Mouse (Mus musculus) hindlimb bud, embryonic 11.5 days (tissue): ENCODE measurements around the gene Cd48.
"Not testable (repeated sequence)": the region's sequence is repeated elsewhere in the genome, so short reads cannot be mapped to it uniquely, and the experiment has no call there.

Experiments used
- DNase-seq: peaks from one replicate; pipeline ENCODE4 v3.0.0-alpha.2; 2012; ENCODE audit warnings: low read depth, low spot score; ENCODE audit errors: extremely low spot score

The Cd48 gene

DNA sequence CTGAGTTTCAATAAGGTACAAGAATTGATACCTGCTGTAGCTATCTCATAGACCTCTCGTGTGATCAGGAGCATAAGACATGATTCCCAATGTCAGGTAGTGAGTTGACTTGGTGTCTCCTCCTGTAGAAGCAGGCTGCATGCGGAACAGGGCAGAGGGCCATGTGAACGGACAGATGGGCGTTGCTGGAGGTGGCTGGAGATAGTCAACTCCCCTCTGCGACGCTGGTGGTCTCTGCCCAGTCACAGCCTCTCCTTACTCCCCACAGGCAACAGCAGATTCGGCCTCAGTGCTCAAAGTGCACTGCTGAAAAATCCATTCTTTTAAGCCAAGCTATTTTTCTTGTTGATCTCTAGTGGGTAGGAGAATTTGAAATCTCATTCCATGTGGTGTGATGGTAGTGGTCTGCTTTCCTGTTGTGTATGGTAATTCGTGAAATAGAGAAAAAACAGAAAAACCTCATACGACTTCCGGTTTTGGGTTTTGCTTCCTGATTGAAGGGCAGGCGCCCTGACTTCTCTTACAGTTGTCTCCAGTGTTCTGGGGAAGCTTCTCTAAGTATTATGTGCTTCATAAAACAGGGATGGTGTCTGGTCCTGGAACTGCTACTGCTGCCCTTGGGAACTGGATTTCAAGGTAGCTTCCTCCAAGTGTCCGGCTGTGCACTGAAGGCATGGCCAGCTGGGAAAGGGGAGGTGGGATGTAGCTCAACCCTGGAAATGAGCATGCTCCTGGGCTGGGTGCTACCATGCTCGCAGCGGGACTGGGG lies at the start of gene Cd48:
Gene Cd48, plus strand, starts transcription at position 479 of the 769 bp plus-strand sequence.
- DNase-seq: no peak

DNA sequence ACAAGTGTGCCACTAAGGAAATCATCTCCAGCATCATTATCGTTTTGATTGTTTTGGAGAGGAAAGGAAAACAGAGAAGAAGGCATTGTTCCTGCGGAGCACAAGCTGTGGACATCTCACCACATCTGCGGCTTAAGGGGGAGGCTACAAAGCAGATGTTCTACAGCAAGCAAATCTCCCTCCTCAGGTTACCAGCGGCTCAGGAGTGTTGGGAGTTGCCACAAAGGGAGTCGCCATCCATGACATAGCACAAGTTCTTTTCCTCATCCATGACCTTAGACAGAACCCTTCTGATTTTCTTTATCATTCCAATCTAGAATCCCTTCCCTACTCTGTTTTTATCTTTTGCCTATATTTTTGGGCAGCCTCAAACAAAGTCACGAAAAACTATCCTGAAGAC lies 46.1 kb upstream of the Cd48 start:
- no peak for DNase-seq

GRCm38 (mm10) chr1:171637101-171637500 lies 44.7 kb upstream of the Cd48 start:
- DNase-seq: no peak

GRCm38 (mm10) chr1:171638686-171639085 lies 43.1 kb upstream of the Cd48 start:
- no peak for DNase-seq

DNA sequence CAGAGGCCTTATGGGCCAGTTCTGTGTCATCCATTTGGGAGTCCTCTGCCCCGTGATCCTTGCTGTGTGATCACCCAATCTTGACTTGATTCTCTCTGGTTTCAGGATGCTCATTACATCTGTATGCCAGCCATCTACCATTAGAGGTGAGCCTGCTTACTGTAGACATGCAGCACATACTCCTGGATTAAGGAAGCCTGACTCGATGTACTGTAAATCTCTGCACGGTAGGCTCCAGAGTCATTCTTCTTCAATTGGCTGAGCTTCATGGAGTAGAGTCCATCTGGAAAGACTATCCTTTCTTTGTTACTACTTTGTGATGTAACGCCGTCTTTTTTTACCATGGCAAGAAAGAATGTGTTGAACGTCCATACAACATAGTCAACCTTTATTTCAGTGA lies 41.0 kb upstream of the Cd48 start:
- DNase-seq: no peak

DNA sequence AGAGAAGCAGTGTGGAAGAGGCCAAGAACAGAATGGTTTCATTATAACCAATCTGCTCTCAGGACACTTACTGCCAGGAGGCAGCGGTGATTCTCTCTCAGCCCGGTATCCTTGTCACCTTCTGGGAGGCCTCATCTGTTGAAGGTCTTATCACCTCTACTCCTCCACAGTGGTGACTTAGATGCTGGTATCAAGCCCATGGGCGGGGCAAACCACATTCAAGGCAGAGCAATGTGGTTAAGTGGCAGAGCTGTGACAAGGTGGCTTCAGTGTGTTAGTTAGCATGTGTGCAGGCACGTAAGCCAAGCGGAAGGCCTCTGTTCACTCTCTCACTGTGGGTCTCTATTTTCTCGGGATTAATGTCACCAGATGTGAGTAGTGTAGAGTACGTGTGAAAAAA lies 38.2 kb upstream of the Cd48 start:
- no peak for DNase-seq

DNA sequence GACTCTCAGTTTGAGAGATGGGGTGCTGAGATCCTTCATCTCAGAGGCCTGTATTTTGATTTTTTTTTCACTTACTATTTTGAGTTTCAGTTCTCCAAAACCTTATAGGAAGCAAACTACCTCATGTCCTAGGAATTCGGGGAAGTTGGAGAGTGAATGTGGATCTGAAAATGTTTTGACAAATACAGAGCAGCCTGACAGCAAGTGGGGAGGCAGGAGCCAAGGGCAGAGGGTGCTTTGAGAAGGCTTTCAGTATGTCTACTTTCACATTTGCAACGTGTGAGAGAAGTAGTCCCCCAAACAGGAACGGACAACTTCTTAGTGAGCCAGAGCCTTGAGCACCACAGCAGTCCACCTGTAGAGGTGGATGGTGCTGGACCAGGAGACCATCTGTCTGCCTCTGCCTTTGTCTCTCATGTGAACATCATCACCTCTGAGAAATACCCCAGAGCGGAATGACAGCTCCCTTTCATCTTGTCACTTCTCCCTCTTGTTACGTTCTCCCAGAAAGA lies 35.3 kb upstream of the Cd48 start:
- no peak for DNase-seq

DNA sequence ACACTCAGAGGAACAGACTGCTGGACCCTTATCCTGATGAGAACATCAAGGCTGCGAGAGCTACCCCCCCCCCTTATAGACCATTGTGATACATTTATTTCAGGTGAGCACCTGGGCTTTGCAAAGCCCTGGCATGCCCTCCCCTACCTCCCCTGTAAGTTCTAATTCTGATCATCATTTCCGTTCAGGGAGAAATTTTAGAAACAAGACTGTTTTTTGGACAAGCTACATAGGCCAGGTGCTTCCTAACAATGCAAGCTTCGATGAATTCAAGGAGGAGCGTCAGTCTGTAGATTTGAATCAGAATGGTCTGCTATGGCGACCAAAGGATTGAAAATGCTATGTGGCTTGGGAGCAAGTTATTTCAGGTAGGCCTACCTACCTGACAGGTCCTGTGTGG lies 34.1 kb upstream of the Cd48 start:
- no peak for DNase-seq

DNA sequence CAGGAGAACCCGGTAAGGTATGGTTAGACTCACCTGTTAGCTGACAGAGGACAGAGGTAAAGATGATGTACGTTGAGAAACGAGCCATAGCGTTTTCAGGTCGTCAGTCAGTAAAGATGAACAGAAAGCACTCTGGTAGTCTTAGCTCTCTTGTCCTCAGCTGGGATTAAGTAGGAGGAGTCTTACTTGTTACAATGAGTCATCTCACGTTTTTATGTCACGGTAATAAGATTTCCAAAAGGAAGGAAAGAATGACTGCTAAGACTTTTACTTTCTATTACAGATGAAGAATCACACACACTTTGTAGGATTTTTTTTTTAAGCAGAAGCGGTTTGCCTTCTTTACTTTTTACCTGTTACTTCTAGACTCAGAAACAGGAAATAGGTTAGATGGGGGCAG lies 33.0 kb upstream of the Cd48 start:
- no peak for DNase-seq

DNA sequence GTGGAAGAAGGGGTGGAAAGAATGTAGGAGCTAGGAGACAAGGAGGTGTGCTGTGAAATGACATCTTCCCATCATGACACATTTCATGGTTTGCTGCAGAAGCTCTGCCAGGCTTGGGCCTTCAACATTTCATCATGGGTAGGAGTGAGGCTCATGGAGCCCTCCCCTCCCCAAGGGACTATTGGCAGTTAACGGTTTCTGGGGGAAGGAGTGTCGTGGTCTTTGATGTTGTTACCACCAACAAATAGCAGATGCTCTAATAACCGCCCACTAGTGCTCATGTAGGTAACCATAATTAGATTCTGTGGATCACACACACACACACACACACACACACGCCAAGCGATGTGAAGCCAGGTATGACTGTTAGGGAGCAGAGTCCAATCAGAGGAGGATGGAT lies 29.1 kb upstream of the Cd48 start, which contains the start of gene Slamf7:
Gene Slamf7, minus strand, starts transcription at position 302 of the 400 bp plus-strand sequence.
- DNase-seq: no peak

DNA sequence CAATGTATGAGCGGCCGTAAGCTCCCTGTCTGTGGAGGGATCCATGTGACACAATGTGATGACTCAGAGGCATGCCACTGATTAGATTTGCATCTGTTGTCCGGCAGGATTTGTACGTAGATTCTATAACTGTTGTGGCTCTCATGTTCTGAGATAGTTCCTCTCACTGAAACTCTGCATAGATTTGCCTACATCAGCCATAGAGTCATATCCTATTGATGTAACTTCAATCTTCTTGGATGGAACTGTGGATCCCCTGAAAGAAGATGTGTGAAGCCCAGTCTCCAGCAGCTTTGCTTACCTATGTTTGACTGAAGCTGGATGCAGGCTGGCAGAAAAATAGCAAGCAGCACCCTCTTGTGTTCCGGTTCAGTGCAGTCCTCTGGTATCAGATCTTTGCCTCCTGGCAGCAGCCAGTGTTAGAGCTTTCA lies 23.2 kb upstream of the Cd48 start:
- no peak for DNase-seq

GRCm38 (mm10) chr1:171660423-171660822 lies 21.4 kb upstream of the Cd48 start:
- no peak for DNase-seq

- no peak for DNase-seq
Measured at GRCm38 (mm10) chr1:171661482-171661881, 20.3 kb upstream of the Cd48 start.

DNA sequence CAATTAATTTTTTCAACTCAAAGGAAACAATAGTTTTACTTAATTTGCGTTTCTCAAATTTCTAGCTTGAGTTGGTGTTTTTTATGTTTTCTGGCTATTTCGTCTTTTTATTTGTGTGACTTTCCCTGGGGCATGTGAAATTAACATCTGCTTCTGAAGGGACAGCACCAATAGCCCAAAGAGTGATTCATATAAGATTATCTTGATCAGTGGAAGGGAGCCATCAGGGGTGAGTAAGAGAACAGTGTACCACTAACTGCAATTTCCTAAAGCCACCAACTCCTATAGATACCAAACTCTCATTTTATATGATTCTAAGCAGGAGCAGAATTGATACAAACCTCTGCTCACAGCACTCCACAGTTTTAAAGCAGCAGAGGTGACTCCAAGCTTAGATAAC lies 18.1 kb upstream of the Cd48 start:
- no peak for DNase-seq

DNA sequence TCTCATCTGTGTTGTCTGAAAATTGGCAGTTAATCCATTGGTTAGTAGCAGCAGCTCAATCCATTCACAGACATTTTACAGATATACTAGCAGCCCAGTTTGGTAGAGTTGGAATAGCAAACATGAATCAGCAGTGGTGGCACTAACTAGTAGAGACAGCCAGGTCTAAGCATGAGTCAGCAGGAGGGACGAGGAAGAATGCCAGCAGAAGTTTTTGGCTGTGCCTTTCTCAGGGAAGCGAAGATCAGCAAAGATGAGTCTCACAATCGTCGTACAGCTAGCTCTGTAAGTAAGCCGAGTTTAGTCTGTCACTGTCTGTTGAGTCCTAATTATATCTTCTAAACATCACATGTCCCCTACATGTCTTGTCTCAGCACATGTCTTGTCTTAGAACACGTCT lies 15.5 kb upstream of the Cd48 start:
- no peak for DNase-seq

GRCm38 (mm10) chr1:171667160-171667559 lies 14.6 kb upstream of the Cd48 start:
- no peak for DNase-seq

DNA sequence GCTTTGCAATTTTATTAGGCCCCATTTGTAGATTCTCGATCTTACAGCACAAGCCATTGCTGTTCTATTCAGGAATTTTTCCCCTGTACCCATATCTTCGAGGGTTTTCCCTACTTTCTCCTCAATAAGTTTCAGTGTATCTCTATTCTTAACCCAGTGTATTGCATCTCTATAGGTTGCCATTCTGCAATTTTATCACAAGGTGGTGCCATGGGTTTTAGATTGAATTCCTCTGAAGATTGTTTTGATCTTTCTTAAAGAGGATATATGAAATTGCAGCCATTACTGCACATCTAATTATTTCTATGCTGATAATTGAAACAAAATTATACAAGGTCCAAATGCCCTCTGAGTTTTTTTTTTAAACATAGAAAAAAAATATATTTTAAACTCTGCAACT lies 9.4 kb upstream of the Cd48 start:
- DNase-seq: not testable (repeated sequence)

- no peak for DNase-seq
Measured at GRCm38 (mm10) chr1:171672854-171673475, 8.8 kb upstream of the Cd48 start.

- DNase-seq: no peak
Measured at GRCm38 (mm10) chr1:171674467-171674866, 7.3 kb upstream of the Cd48 start.

DNA sequence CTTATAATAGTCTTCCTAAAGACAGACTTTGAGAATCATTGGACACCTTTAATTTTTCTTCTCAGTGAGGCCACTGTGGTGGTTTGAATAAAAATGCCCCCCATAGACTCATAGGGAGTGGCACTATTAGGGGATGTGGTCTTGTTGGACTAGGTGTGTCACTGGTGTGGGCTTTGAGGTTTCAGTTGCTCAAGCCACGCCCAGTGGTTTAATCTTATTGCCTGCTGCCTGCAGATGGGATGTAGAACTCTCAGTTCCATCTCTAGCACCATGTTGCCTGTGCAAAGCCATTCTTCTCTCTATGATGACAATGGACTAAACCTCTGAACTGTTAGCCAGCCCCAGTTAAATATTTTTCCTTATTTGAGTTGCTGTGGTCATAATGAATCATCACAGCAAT lies 4.1 kb upstream of the Cd48 start:
- DNase-seq: no peak

DNA sequence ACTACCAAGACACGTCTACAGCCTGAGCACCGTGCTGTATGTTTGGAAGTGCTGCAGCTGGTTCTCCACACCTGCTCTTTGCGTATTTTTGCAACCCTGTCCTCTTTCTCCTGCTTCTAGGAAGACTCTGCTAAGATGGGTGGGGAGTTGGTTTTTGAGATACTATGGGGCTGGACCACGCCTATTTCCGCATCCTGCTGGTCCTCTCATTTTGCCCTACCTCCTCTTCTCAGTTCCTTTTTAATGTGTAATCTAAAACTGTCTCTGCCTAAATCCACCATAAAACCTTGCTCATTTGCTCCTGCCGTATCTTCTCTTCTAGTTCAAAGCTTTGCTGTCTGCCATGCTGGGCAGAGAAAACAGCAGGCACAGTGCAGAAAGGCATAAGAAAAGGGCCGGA lies 800 bp upstream of the Cd48 start:
- DNase-seq: no peak

DNA sequence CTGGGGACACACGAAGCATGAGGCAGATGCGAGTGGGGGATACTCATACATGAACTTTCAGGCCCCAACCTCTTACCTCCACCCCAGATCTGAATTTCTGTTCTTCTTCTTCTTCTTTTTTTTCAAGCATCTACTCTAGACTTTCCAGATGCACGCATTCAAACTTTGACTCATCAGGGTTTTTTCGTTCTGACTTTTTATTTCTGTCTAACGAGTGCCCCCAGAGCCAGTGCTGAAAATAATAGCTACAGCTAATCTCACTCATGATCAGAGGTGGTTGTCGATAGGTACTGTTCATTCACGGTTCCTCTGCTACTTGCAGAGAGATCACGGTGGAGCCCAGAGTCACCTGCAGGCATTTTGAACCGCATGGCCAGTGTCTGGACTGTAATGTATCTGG lies 3.1 kb downstream of the Cd48 start:
- no peak for DNase-seq
